Mouse (Mus musculus): ENCODE results near the gene Phyhipl. TPM values are rescaled to one million over a fixed set of nuclear protein-coding genes. Genes with fewer than 3 reads are reported as not detected.

Phyhipl gene
- polyA plus RNA-seq, 1 experiment from 2014 or later, result 4.5 TPM

DNA sequence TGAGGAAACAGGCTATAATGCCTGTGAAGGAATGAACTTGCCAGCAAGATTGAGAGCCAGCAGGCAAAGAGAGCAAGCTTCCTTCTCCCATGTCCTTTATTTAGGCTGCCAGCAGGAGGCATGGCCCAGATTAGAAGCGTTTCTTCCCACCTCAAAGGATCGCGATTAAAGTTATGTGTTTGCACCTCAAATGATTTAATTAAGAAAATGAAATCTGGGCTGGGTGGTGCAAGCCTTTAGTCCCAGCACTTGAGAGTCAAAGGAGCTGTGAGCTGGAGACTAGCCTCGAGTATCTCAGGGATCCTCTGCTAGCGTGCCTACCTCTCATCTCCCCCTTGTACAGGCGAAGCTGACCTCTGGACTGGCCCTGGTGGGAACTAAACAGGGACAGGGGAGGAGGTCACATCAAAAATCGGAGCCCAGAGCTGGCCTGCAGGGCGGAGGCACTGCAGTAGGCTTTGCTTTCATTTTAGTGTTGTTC is 122.4 kb downstream of the Phyhipl start:
- H3K27me3 ChIP-seq (ENCODE audit: control insufficient read depth, insufficient read depth, low read length), result no peaks in the 10 kb centered on the region
- H3K4me1 ChIP-seq (ENCODE audit: control insufficient read depth, insufficient read depth, low read length), result no peaks in the 10 kb centered on the region
- H3K4me3 ChIP-seq (ENCODE audit: low read depth, low read length), result no peak overlapping the region
- no peaks in the 10 kb centered on the region for H3K9me3 ChIP-seq (ENCODE audit: control insufficient read depth, low read depth, low read length)
- no peak for ATAC-seq (ENCODE audit: insufficient number of reproducible peaks, insufficient read depth, low FRiP score, low read depth)
- no peak overlapping the region for H3K4me2 ChIP-seq (replicated peaks; ENCODE audit: low read depth, low read length)
- H3K27ac ChIP-seq (ENCODE audit: low read length), result no peak overlapping the region
- no peak overlapping the region for H3K9ac ChIP-seq (replicated peaks; ENCODE audit: low read depth, low read length)
- WGBS, result 78% methylated on average over 8 of the region's 8 CpGs
- no peaks in the 10 kb centered on the region for H3K36me3 ChIP-seq (ENCODE audit: control insufficient read depth, insufficient read depth, low read length)

DNA sequence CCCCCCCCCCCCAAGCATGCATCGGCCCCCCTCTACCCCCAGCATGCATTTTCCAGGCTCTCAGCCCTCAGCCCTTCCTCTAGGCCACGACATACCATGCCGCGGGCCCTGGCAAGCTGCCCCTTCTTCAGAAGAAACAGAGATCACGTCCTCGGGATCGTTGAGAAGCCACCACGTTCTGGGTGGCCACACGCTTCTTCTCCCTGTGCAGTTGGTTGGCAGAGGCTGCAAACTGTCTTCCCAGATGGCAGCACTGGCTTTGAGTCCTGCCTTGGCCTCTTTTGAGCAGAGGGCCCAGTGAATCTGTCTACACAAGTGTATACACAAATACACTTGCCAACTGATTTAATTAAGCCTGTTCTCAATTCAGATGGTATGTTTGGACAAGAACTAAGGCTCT is 123.5 kb downstream of the Phyhipl start:
- 84% methylated on average over 9 of the region's 9 CpGs for WGBS
- no peaks in the 10 kb centered on the region for H3K36me3 ChIP-seq (ENCODE audit: control insufficient read depth, insufficient read depth, low read length)
- H3K9me3 ChIP-seq (ENCODE audit: control insufficient read depth, low read depth, low read length), result no peaks in the 10 kb centered on the region
- ATAC-seq (ENCODE audit: insufficient number of reproducible peaks, insufficient read depth, low FRiP score, low read depth), result no peak
- H3K9ac ChIP-seq (replicated peaks; ENCODE audit: low read depth, low read length), result no peak overlapping the region
- H3K4me1 ChIP-seq (ENCODE audit: control insufficient read depth, insufficient read depth, low read length), result no peaks in the 10 kb centered on the region
- no peaks in the 10 kb centered on the region for H3K27me3 ChIP-seq (ENCODE audit: control insufficient read depth, insufficient read depth, low read length)
- H3K4me2 ChIP-seq (replicated peaks; ENCODE audit: low read depth, low read length), result no peak overlapping the region
- H3K27ac ChIP-seq (ENCODE audit: low read length), result no peak overlapping the region
- H3K4me3 ChIP-seq (ENCODE audit: low read depth, low read length), result no peak overlapping the region

DNA sequence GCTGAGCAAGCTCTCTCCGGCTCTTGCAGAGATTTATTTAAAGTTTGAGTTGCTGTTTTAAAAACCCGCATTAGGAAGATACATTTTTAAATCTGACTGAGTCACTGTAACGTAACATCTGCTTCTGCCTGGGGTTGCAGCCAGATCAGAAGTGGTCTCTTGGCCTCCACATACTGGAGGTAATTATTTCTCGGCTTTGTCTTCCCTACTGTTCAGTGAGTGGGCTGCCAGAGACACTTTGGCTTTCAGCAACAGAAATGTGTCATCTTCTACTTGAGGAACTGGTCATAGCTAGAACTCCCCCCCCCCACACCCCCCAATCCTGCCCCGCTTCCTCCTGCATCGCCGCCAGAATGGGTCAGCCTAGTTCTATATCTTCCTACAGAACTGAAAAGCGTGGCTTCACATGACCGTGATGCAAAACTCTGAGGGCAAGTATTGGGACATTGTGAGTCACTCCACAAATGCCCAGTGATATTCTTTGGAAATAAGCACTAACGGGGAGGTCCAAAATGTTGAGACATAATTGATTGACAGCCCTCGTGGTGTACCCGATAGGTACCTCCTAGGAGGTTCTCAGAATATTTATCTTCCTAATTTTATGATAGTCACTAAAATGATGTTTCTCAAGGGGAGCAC is 125.5 kb downstream of the Phyhipl start:
- 63% methylated on average over 12 of the region's 12 CpGs for WGBS
- Histone ChIP-seq H3K4me2 (replicated peaks; ENCODE audit: low read depth, low read length) (no peak overlapping the region), H3K27me3 (ENCODE audit: control insufficient read depth, insufficient read depth, low read length) (no peaks in the 10 kb centered on the region), H3K27ac (ENCODE audit: low read length) (no peak overlapping the region), H3K36me3 (ENCODE audit: control insufficient read depth, insufficient read depth, low read length) (no peaks in the 10 kb centered on the region), H3K9me3 (ENCODE audit: control insufficient read depth, low read depth, low read length) (no peaks in the 10 kb centered on the region), H3K4me1 (ENCODE audit: control insufficient read depth, insufficient read depth, low read length) (no peaks in the 10 kb centered on the region), H3K4me3 (ENCODE audit: low read depth, low read length) (no peak overlapping the region), H3K9ac (replicated peaks; ENCODE audit: low read depth, low read length) (no peak overlapping the region)
- peak; percentile 58; the same call in 1 of the 2 replicates for ATAC-seq (ENCODE audit: insufficient number of reproducible peaks, insufficient read depth, low FRiP score, low read depth)

DNA sequence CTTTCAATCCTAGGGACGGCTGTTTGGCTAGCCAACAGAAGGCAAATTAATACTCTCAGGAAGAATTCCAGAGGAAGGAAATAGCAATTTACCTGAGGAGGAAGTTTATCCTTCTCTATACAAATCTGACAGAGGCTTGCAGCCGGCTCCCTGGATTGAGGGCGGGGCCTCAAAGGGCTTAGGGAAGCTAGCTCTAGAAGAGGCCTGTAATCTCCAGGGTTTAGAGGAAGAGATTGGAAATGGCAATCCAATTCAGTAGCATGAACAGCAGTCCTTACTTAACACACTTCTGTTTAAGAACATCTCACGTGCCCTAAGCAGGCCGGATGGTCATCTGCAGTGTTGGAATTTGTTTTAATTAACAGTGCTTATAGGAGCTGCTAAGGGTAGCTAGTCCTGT is 134.4 kb downstream of the Phyhipl start:
- ATAC-seq (ENCODE audit: insufficient number of reproducible peaks, insufficient read depth, low FRiP score, low read depth), result no peak
- Histone ChIP-seq H3K4me2 (replicated peaks; ENCODE audit: low read depth, low read length) (peak overlapping the region; percentile 93), H3K36me3 (ENCODE audit: control insufficient read depth, insufficient read depth, low read length) (no peaks in the 10 kb centered on the region), H3K4me3 (ENCODE audit: low read depth, low read length) (peak overlapping the region; percentile 36), H3K27ac (ENCODE audit: low read length) (no peak overlapping the region), H3K9me3 (ENCODE audit: control insufficient read depth, low read depth, low read length) (no peaks in the 10 kb centered on the region), H3K9ac (replicated peaks; ENCODE audit: low read depth, low read length) (no peak overlapping the region), H3K27me3 (ENCODE audit: control insufficient read depth, insufficient read depth, low read length) (0 out of 2 replicates have a peak, but pooled peaks cover 5% of the 10 kb centered on the region), H3K4me1 (ENCODE audit: control insufficient read depth, insufficient read depth, low read length) (peaks cover 13% of the 10 kb centered on the region)
- 21% methylated on average over 5 of the region's 5 CpGs for WGBS

DNA sequence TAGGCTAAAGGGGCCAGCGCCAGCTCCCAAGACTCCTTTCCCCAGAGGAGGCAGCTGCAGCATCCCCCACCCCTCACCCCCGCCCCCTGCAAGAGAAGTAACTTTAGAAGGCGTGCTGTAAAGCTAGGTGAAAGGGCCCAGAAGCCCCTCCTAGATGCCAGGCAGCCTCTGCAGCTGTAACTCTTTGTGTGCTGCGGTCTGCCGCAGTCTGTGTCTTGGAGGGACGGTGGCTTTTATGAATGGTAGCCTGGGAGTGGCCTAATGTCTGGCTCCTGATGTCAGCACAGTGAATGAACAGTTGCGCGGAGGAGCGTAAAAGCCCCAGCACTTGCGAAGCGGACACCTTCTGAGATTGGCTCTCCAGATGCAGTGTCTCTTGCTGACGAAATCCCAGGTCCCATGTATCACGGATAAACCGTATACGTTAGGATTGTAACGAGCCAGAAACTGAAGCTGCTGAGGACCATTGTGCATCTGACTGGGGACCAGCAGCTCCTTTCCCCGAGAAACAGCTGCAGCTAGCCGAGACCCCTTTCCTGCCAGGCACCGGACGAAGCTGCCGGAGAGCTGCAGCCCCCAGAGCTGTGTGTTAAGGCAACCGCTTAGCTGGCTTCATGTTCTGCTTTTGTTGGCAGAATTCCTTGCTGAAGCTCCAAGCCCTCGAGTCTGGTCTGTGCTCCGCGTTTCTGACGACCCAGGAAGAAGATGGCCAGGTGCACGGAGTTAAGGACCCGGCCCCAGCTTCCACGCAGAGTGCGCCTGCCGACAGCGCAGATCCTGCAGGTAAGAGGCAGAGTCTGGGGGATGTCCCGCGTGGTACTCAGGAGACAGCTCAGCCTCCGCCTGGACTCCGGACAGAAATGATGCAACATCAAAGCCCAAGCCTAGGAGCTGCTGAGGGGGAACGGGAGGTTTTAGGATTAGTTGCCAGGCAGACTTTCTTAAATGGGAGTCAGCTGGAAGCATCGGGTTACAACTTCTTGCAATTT is 135.3 kb downstream of the Phyhipl start:
- under 1% methylated on average over 38 of the region's 38 CpGs for WGBS
- peak overlapping the region; percentile 93 for H3K4me2 ChIP-seq (replicated peaks; ENCODE audit: low read depth, low read length)
- 0 out of 2 replicates have a peak, but pooled peaks cover 5% of the 10 kb centered on the region for H3K27me3 ChIP-seq (ENCODE audit: control insufficient read depth, insufficient read depth, low read length)
- no peak for ATAC-seq (ENCODE audit: insufficient number of reproducible peaks, insufficient read depth, low FRiP score, low read depth)
- no peaks in the 10 kb centered on the region for H3K36me3 ChIP-seq (ENCODE audit: control insufficient read depth, insufficient read depth, low read length)
- H3K4me1 ChIP-seq (ENCODE audit: control insufficient read depth, insufficient read depth, low read length), result peaks cover 13% of the 10 kb centered on the region
- H3K27ac ChIP-seq (ENCODE audit: low read length), result no peak overlapping the region
- H3K9ac ChIP-seq (replicated peaks; ENCODE audit: low read depth, low read length), result no peak overlapping the region
- H3K9me3 ChIP-seq (ENCODE audit: control insufficient read depth, low read depth, low read length), result no peaks in the 10 kb centered on the region
- H3K4me3 ChIP-seq (ENCODE audit: low read depth, low read length), result peak overlapping the region; percentile 36

DNA sequence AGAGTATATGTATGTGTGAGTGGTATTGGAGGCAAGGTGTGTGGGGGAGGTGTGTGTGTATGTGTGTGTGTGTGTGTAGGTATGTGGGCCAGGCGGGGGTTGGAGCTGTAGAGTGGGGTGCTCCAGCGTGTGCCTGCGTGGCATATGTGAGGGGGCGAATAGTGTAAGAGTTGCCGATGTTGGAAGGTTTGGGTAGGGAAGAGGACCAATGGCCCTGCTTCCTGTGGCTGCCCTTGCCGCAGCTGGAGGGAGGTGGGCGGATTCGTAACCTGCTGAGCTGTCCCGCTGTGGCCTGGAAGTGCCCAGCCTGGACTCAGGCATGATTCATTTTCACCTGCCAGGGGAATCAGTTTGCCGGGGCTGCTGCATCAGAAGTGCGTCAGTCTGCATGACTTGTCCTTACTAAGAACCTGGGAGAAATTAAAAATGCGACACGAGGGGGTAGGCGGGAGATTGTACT is 136.1 kb downstream of the Phyhipl start:
- Histone ChIP-seq H3K9me3 (ENCODE audit: control insufficient read depth, low read depth, low read length) (no peaks in the 10 kb centered on the region), H3K27me3 (ENCODE audit: control insufficient read depth, insufficient read depth, low read length) (0 out of 2 replicates have a peak, but pooled peaks cover 5% of the 10 kb centered on the region), H3K9ac (replicated peaks; ENCODE audit: low read depth, low read length) (no peak overlapping the region), H3K4me3 (ENCODE audit: low read depth, low read length) (peak overlapping the region; percentile 36), H3K4me2 (replicated peaks; ENCODE audit: low read depth, low read length) (peak overlapping the region; percentile 93), H3K27ac (ENCODE audit: low read length) (no peak overlapping the region), H3K36me3 (ENCODE audit: control insufficient read depth, insufficient read depth, low read length) (no peaks in the 10 kb centered on the region), H3K4me1 (ENCODE audit: control insufficient read depth, insufficient read depth, low read length) (peaks cover 13% of the 10 kb centered on the region)
- ATAC-seq (ENCODE audit: insufficient number of reproducible peaks, insufficient read depth, low FRiP score, low read depth), result no peak
- 9% methylated on average over 14 of the region's 14 CpGs for WGBS

DNA sequence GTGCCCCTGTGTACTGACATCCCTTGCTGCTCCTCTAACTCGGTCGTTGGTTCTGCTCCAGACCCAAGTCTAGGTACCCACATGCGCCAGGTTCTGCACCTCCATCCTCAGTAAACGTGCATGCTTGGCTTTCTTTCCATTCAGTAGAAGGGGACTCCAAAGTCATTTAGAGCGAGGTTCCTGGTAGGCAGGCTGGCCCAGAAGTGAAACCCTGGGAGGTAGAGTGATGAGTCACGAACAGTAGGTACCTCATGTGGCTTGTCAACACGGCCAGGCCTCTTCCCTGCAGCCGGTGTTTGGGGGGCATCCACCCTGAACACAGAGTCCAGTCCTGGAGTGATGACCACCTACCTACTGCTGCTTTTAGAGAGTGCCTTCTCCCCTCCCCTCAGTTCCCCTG is 139.1 kb downstream of the Phyhipl start:
- H3K36me3 ChIP-seq (ENCODE audit: control insufficient read depth, insufficient read depth, low read length), result no peaks in the 10 kb centered on the region
- no peak for ATAC-seq (ENCODE audit: insufficient number of reproducible peaks, insufficient read depth, low FRiP score, low read depth)
- H3K4me2 ChIP-seq (replicated peaks; ENCODE audit: low read depth, low read length), result no peak overlapping the region
- H3K9me3 ChIP-seq (ENCODE audit: control insufficient read depth, low read depth, low read length), result no peaks in the 10 kb centered on the region
- H3K4me1 ChIP-seq (ENCODE audit: control insufficient read depth, insufficient read depth, low read length), result peaks cover 12% of the 10 kb centered on the region
- H3K4me3 ChIP-seq (ENCODE audit: low read depth, low read length), result no peak overlapping the region
- H3K9ac ChIP-seq (replicated peaks; ENCODE audit: low read depth, low read length), result no peak overlapping the region
- 0 out of 2 replicates have a peak, but pooled peaks cover 4% of the 10 kb centered on the region for H3K27me3 ChIP-seq (ENCODE audit: control insufficient read depth, insufficient read depth, low read length)
- H3K27ac ChIP-seq (ENCODE audit: low read length), result no peak overlapping the region
- WGBS, result 86% methylated on average over 8 of the region's 8 CpGs

DNA sequence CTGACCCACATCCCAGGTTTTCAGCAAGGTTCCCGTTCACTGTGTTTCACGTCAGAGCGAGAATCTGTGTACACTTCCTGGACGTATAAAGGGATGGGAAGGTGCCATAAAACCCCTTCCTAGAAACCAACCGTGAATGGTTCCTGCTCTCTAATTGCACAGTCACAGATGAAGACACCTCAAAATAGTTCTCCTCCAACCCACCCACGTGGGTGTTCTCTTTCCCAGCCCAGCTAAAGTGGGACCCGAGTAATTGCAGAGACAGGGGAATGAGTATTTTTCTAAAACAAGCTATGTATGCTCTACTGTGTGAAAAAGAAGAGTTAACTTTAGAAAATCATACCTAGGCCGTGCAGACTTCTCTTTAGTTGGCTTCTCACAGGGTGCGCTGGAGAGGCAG is 140.9 kb downstream of the Phyhipl start:
- H3K9me3 ChIP-seq (ENCODE audit: control insufficient read depth, low read depth, low read length), result no peaks in the 10 kb centered on the region
- 86% methylated on average over 9 of the region's 9 CpGs for WGBS
- H3K9ac ChIP-seq (replicated peaks; ENCODE audit: low read depth, low read length), result no peak overlapping the region
- ATAC-seq (ENCODE audit: insufficient number of reproducible peaks, insufficient read depth, low FRiP score, low read depth), result no peak
- peaks cover 4% of the 10 kb centered on the region; the same call in 1 of the 2 replicates for H3K4me1 ChIP-seq (ENCODE audit: control insufficient read depth, insufficient read depth, low read length)
- no peaks in the 10 kb centered on the region for H3K36me3 ChIP-seq (ENCODE audit: control insufficient read depth, insufficient read depth, low read length)
- H3K4me3 ChIP-seq (ENCODE audit: low read depth, low read length), result no peak overlapping the region
- H3K27ac ChIP-seq (ENCODE audit: low read length), result no peak overlapping the region
- H3K27me3 ChIP-seq (ENCODE audit: control insufficient read depth, insufficient read depth, low read length), result no peaks in the 10 kb centered on the region
- H3K4me2 ChIP-seq (replicated peaks; ENCODE audit: low read depth, low read length), result no peak overlapping the region

Data from stomach, embryonic 14.5 days (tissue).